Mouse (Mus musculus): ENCODE data around the gene Fhad1. TPM values are rescaled to one million over a fixed set of nuclear protein-coding genes. Genes with fewer than 3 reads are reported as not detected.

Gene Fhad1
- polyA plus RNA-seq, 1 experiment from 2014 or later = 1.3 TPM

DNA sequence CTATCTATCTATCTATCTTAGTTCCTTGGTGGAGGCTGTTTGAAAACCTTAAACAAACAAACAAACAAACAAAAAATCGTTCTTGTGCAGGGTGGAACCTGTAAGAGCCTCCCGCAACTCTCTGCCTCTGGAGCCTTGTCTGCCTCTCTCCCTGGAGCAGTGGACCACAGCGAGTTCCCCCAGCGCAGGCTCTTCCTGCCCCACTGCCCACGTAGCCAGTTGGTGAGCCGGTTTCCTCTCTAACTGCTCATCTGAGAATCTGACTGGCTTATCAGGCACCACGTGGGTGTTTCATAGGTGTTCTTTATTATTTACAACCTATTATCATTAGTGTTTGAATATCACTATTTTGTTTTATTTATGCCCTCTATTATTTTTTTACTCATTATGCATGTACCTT lies 31.6 kb upstream of the Fhad1 start:
- Histone ChIP-seq H3K9me3 (replicated peaks; ENCODE audit: control insufficient read depth, low read length) (no peaks in the 10 kb centered on the region), H3K27me3 (replicated peaks; ENCODE audit: control insufficient read depth, insufficient read depth, low read length) (no peaks in the 10 kb centered on the region), H3K4me2 (ENCODE audit: low read length) (no peak overlapping the region), H3K27ac (ENCODE audit: low read depth, low read length) (no peak overlapping the region), H3K9ac (ENCODE audit: low read length) (no peak overlapping the region), H3K4me3 (ENCODE audit: low read depth, low read length) (no peak overlapping the region), H3K4me1 (ENCODE audit: control insufficient read depth, insufficient read depth, low read length) (no peaks in the 10 kb centered on the region), H3K36me3 (ENCODE audit: control insufficient read depth, insufficient read depth, low read length) (no peaks in the 10 kb centered on the region)
- DNase-seq (ENCODE audit: low spot score) = no peak
- WGBS = 80% methylated on average over 7 of the region's 7 CpGs
- ATAC-seq = no peak

DNA sequence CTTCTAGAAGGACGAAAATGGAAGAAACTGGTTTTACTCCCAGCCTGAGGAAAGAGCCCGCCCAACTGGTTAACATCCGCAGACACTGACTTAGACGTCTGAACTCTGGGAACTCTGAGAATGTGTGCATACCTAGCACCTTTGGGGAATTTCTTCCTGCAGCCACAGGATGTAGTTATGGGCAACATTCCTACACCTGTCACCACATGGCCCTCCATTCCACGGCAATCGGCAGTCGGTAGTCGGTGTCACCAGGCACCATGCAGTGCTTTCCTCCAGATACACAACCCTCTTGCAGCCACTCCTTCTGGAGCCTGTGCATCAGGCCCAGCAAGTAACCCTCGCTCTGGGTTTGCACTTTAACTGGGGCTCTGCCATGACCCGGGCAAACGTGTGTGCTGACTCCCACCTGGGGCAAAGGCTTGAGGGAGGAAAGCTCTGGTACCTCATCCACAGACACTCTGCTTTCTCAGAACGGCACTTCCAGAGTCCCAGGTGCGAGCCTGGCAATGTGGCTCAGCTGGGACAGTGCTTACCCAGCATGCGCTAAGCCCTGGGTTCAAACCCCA lies 30.8 kb upstream of the Fhad1 start:
- DNase-seq (ENCODE audit: low spot score) (no peak), ATAC-seq (no peak)
- H3K9me3 ChIP-seq (replicated peaks; ENCODE audit: control insufficient read depth, low read length) = no peaks in the 10 kb centered on the region
- no peak overlapping the region for H3K4me2 ChIP-seq (ENCODE audit: low read length)
- H3K4me3 ChIP-seq (ENCODE audit: low read depth, low read length) = no peak overlapping the region
- no peak overlapping the region for H3K27ac ChIP-seq (ENCODE audit: low read depth, low read length)
- no peak overlapping the region for H3K9ac ChIP-seq (ENCODE audit: low read length)
- WGBS = 91% methylated on average over 14 of the region's 14 CpGs
- H3K27me3 ChIP-seq (replicated peaks; ENCODE audit: control insufficient read depth, insufficient read depth, low read length) = no peaks in the 10 kb centered on the region
- H3K4me1 ChIP-seq (ENCODE audit: control insufficient read depth, insufficient read depth, low read length) = no peaks in the 10 kb centered on the region
- H3K36me3 ChIP-seq (ENCODE audit: control insufficient read depth, insufficient read depth, low read length) = no peaks in the 10 kb centered on the region

DNA sequence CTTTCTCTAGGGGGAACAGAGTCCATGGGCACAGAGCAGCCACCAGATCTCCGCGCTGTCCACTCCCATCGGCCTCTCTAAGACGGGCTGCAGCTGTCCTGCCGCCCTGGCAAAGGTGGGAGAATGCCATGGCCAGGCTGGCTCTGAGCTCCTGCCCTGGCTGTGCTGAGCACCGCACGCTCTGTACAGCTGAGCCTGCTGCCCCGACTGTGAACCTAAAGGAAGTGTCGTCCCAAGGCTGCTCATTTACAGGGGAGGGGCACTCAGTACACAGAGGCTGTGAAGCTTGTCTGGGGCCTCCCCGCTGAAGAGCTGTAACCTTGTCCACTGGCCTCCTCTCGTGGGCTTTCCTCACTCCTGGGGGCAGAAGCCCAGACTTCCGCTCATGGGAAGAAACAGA lies 29.6 kb upstream of the Fhad1 start:
- Histone ChIP-seq H3K4me3 (ENCODE audit: low read depth, low read length) (no peak overlapping the region), H3K36me3 (ENCODE audit: control insufficient read depth, insufficient read depth, low read length) (no peaks in the 10 kb centered on the region), H3K4me2 (ENCODE audit: low read length) (no peak overlapping the region), H3K27ac (ENCODE audit: low read depth, low read length) (no peak overlapping the region), H3K27me3 (replicated peaks; ENCODE audit: control insufficient read depth, insufficient read depth, low read length) (no peaks in the 10 kb centered on the region), H3K9me3 (replicated peaks; ENCODE audit: control insufficient read depth, low read length) (no peaks in the 10 kb centered on the region), H3K9ac (ENCODE audit: low read length) (no peak overlapping the region), H3K4me1 (ENCODE audit: control insufficient read depth, insufficient read depth, low read length) (no peaks in the 10 kb centered on the region)
- DNase-seq (ENCODE audit: low spot score) = no peak
- 77% methylated on average over 12 of the region's 12 CpGs for WGBS
- no peak for ATAC-seq

DNA sequence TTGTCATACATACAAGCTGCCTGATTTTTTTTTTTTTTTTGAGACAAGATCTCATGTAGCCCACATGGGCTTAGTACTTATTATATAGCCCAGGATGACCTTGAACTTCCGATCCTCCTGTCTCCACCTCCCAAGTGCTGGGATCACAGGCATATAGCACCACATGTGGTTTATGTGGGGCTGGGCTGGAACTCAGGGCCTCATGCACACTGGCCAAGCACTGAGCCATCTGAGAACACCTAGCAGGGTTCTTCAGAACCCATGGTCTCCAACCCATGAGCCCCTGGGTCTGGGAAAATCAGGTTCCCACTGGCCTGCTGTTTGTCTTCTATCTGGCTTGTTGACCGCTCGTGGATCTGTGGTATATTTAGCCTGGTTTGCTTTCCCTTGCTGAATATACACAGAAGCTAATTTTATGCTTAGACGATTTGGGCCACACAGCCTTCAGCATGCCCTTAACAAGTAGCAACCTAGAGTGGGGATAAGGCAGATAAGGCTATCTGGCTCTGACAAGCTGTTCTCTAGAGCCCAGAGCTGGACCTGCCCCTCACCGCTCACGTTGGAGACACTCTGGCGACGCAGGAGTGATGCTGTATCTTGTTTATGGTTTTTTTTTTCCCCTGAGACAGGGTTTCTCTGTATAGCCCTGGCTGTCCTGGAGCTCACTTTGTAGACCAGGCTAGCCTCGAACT lies 24.9 kb upstream of the Fhad1 start:
- H3K4me2 ChIP-seq (ENCODE audit: low read length) = no peak overlapping the region
- no peak overlapping the region for H3K9ac ChIP-seq (ENCODE audit: low read length)
- H3K27ac ChIP-seq (ENCODE audit: low read depth, low read length) = no peak overlapping the region
- no peaks in the 10 kb centered on the region for H3K36me3 ChIP-seq (ENCODE audit: control insufficient read depth, insufficient read depth, low read length)
- no peak overlapping the region for H3K4me3 ChIP-seq (ENCODE audit: low read depth, low read length)
- DNase-seq (ENCODE audit: low spot score) (no peak), ATAC-seq (no peak)
- WGBS = 90% methylated on average over 9 of the region's 9 CpGs
- H3K27me3 ChIP-seq (replicated peaks; ENCODE audit: control insufficient read depth, insufficient read depth, low read length) = no peaks in the 10 kb centered on the region
- no peaks in the 10 kb centered on the region for H3K4me1 ChIP-seq (ENCODE audit: control insufficient read depth, insufficient read depth, low read length)
- H3K9me3 ChIP-seq (replicated peaks; ENCODE audit: control insufficient read depth, low read length) = no peaks in the 10 kb centered on the region

DNA sequence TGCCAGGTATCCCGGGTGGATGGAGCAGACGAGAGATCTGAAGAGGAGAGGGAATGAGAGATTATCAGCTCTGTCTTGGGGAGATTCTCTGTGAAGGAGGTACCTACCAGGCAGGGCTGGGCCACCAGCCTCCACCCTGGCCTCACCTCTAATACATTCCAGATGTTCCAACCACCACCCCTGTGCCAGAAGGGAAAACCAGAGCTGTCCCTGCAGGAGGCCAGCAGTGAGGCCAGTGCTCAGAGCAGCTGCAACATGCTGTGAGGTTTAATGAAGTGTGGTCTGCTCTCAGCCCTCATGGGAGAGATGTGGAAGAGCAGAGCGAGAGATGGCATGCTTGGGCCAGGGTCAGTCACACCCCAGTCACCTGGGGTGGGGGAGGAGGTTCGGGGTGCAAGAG lies 23.0 kb upstream of the Fhad1 start:
- 71% methylated on average over 4 of the region's 4 CpGs for WGBS
- Histone ChIP-seq H3K36me3 (ENCODE audit: control insufficient read depth, insufficient read depth, low read length) (no peaks in the 10 kb centered on the region), H3K9ac (ENCODE audit: low read length) (no peak overlapping the region), H3K4me2 (ENCODE audit: low read length) (no peak overlapping the region), H3K4me1 (ENCODE audit: control insufficient read depth, insufficient read depth, low read length) (no peaks in the 10 kb centered on the region), H3K27me3 (replicated peaks; ENCODE audit: control insufficient read depth, insufficient read depth, low read length) (no peaks in the 10 kb centered on the region), H3K9me3 (replicated peaks; ENCODE audit: control insufficient read depth, low read length) (no peaks in the 10 kb centered on the region), H3K4me3 (ENCODE audit: low read depth, low read length) (no peak overlapping the region), H3K27ac (ENCODE audit: low read depth, low read length) (no peak overlapping the region)
- DNase-seq (ENCODE audit: low spot score) (no peak), ATAC-seq (no peak)

DNA sequence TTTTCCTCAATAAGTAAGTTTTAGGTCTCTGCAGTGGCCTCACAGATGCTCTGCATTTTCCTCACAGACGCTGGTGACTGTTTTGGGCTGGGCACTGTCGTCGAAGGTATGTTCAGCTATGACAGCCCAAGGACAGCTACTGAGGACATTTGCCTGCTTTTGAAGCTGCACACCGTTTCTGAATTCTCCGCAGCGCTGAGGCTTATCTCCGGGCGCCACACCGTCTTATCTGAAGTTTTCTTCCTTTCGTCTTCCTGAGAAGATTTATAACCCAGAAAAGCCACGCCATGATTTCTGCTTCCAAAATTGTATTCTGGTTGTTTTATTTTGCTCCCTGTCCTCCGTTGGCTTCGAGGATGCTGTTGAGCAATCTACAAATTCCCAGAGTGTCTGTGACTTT lies 13.7 kb upstream of the Fhad1 start:
- no peak overlapping the region for H3K9ac ChIP-seq (ENCODE audit: low read length)
- H3K36me3 ChIP-seq (ENCODE audit: control insufficient read depth, insufficient read depth, low read length) = no peaks in the 10 kb centered on the region
- no peak for DNase-seq (ENCODE audit: low spot score)
- no peak overlapping the region for H3K4me2 ChIP-seq (ENCODE audit: low read length)
- H3K27me3 ChIP-seq (replicated peaks; ENCODE audit: control insufficient read depth, insufficient read depth, low read length) = no peaks in the 10 kb centered on the region
- H3K4me3 ChIP-seq (ENCODE audit: low read depth, low read length) = no peak overlapping the region
- WGBS = 90% methylated on average over 13 of the region's 13 CpGs
- no peak for ATAC-seq
- H3K4me1 ChIP-seq (ENCODE audit: control insufficient read depth, insufficient read depth, low read length) = no peaks in the 10 kb centered on the region
- no peaks in the 10 kb centered on the region for H3K9me3 ChIP-seq (replicated peaks; ENCODE audit: control insufficient read depth, low read length)
- H3K27ac ChIP-seq (ENCODE audit: low read depth, low read length) = no peak overlapping the region

DNA sequence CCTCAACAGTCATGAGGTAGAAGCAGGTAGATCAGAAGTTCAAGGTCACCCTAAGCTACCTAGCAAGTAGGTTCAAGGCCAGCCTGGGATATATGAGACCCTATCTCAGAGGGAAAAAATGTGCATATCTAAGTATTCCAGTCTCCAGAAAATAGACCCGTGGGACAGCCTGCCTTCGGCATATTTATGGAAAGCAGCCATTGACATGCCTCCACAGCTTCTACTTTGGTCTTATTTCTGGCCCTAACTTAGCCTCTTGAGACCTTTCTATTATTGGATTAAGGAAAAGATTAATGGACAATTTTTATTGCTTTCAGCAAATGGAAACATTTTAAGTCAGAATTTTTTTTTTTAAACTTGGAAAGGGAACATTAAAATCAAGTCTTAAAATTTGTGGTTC lies 12.1 kb upstream of the Fhad1 start:
- no peak for DNase-seq (ENCODE audit: low spot score)
- Histone ChIP-seq H3K36me3 (ENCODE audit: control insufficient read depth, insufficient read depth, low read length) (no peaks in the 10 kb centered on the region), H3K4me2 (ENCODE audit: low read length) (no peak overlapping the region), H3K27me3 (replicated peaks; ENCODE audit: control insufficient read depth, insufficient read depth, low read length) (no peaks in the 10 kb centered on the region), H3K9ac (ENCODE audit: low read length) (no peak overlapping the region), H3K9me3 (replicated peaks; ENCODE audit: control insufficient read depth, low read length) (no peaks in the 10 kb centered on the region), H3K4me3 (ENCODE audit: low read depth, low read length) (no peak overlapping the region), H3K4me1 (ENCODE audit: control insufficient read depth, insufficient read depth, low read length) (no peaks in the 10 kb centered on the region), H3K27ac (ENCODE audit: low read depth, low read length) (no peak overlapping the region)
- WGBS = 91% methylated on average over 2 of the region's 2 CpGs
- no peak for ATAC-seq

DNA sequence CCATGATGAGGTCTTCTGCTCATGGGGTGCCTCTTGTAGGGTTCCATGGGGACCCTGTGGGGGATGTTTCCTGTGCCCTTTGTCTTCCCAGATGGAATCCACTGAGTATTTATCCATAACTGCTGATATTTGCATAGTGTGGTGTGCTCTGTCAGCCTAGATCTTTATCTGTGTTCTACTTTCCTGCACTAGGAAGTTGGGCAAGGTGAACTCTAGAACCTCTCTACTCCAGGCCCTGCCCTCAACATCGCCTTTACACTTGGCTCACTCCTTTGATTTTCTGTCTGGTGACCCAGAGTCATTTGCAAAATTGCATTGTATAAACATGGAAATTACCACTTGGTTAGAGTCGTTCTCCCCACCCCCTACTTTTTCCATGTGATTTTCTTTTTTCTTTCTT lies 9.7 kb upstream of the Fhad1 start:
- Histone ChIP-seq H3K9ac (ENCODE audit: low read length) (no peak overlapping the region), H3K36me3 (ENCODE audit: control insufficient read depth, insufficient read depth, low read length) (no peaks in the 10 kb centered on the region)
- no peak for DNase-seq (ENCODE audit: low spot score)

DNA sequence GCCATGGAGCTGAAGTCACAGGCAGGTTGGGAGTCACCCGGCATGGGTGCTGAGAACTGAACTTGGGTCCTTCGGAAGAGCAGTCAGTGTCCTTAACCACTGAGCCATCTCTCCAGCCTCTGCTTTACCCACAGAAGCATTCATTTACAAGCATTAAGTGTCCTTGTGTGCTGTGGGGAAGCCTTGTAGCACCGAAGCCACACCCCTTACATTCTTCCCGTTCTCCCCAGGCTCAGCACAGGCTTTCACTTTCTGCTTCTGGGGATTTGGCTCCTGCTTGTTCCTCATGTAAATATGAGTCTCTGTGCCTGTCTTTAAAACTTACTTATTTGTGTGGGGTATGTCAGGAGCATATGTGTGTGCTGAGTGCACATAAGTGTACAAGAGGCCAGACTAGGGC lies 8.3 kb upstream of the Fhad1 start:
- ATAC-seq (no peak), DNase-seq (ENCODE audit: low spot score) (no peak)
- Histone ChIP-seq H3K27ac (ENCODE audit: low read depth, low read length) (no peak overlapping the region), H3K4me2 (ENCODE audit: low read length) (no peak overlapping the region), H3K4me1 (ENCODE audit: control insufficient read depth, insufficient read depth, low read length) (no peaks in the 10 kb centered on the region), H3K4me3 (ENCODE audit: low read depth, low read length) (no peak overlapping the region), H3K9ac (ENCODE audit: low read length) (no peak overlapping the region), H3K27me3 (replicated peaks; ENCODE audit: control insufficient read depth, insufficient read depth, low read length) (no peaks in the 10 kb centered on the region), H3K36me3 (ENCODE audit: control insufficient read depth, insufficient read depth, low read length) (no peaks in the 10 kb centered on the region), H3K9me3 (replicated peaks; ENCODE audit: control insufficient read depth, low read length) (no peaks in the 10 kb centered on the region)
- WGBS = 77% methylated on average over 4 of the region's 4 CpGs

More for the DNA sequence above, 9.7 kb upstream of the Fhad1 start:
- Histone ChIP-seq H3K27me3 (replicated peaks; ENCODE audit: control insufficient read depth, insufficient read depth, low read length) (no peaks in the 10 kb centered on the region), H3K4me3 (ENCODE audit: low read depth, low read length) (no peak overlapping the region), H3K27ac (ENCODE audit: low read depth, low read length) (no peak overlapping the region), H3K4me2 (ENCODE audit: low read length) (no peak overlapping the region), H3K9me3 (replicated peaks; ENCODE audit: control insufficient read depth, low read length) (no peaks in the 10 kb centered on the region), H3K4me1 (ENCODE audit: control insufficient read depth, insufficient read depth, low read length) (no peaks in the 10 kb centered on the region)
- no peak for ATAC-seq
- 89% methylated on average over 2 of the region's 2 CpGs for WGBS
